Mouse (Mus musculus): ENCODE results near the gene Dnaja2.

- TF ChIP-seq CTCF (IDR thresholded peaks at IDR 0.05; ENCODE audit: extremely low read depth, insufficient read depth, insufficient read length, insufficient replicate concordance): no peak
- TF ChIP-seq POLR2A (IDR thresholded peaks at IDR 0.05; ENCODE audit: low read depth, low read length): no peak
Measured at GRCm38 (mm10) chr8:85594983-85595382, 39.8 kb upstream of the Dnaja2 start.

Measured in spleen, adult 2 months (tissue).